Mouse (Mus musculus) naive thymus-derived CD4-positive, alpha-beta T cell, adult 2 months (primary cell): Measurements from ENCODE around the gene Exosc10.

Experiments
- DNase-seq: peaks from one replicate; pipeline ENCODE4 v3.0.0-alpha.2; 2011; ENCODE audit warnings: low read depth

Exosc10 gene

DNA sequence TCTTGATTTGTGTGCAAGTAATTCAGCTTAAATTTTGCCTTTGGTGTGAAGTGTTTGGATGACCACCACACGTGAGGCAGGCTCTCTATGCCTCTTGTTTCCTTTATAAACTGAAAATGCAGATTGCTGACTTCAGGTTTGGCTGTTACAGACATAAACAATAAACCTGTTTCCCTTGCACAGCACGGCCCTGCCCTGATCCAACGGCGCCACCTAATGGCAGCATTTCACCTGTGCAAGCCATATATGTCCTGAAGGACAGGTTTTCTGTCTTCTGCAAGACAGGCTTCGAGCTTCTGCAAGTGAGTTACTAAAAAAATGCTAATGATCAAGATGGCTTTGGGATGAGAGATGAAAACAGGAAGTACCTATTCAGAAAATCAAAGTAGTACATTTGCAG lies 49.5 kb downstream of the Exosc10 start:
- DNase-seq, result peak; percentile 85

DNA sequence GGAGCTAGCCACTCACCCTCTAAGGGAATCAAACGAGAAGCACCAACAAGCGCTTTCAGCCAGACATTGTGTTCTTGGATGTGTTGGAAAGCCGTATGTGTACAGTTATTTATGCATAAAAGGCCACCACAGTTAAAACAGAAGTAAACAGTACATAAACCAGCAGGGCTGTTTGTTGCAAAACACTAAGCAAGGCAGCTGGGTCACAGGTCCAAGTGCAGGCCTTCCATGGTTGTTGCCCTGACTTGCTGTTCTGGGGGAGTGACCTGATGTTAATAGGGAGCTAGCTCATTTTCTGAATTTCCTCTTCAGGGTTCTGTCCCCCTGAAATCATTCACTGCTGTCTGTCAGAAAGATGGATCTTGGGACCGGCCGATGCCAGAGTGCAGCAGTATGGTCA lies 51.6 kb downstream of the Exosc10 start:
- DNase-seq, result no peak

GRCm38 (mm10) chr4:148610631-148611364 lies 52.6 kb downstream of the Exosc10 start:
- DNase-seq, result no peak

DNA sequence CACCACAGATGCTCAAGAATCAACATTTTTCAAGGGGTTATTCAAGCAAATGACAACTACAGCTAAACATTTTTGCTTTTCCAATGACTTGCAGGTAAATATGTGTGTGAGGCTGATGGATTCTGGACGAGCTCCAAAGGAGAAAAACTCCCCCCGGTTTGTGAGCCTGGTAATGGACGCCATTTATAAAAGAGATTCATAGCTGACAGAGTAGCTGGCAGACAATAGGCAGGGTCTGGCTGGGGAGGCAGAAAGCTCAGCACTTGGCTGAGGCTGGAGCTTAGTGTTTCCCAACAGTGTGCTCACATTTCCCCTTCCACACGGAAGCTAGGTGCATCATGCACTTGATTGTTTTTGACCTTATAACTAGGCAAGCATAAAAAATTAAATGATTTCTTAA lies 54.3 kb downstream of the Exosc10 start:
- DNase-seq, result no peak

GRCm38 (mm10) chr4:148613738-148614137 lies 55.5 kb downstream of the Exosc10 start:
- DNase-seq, result no peak

DNA sequence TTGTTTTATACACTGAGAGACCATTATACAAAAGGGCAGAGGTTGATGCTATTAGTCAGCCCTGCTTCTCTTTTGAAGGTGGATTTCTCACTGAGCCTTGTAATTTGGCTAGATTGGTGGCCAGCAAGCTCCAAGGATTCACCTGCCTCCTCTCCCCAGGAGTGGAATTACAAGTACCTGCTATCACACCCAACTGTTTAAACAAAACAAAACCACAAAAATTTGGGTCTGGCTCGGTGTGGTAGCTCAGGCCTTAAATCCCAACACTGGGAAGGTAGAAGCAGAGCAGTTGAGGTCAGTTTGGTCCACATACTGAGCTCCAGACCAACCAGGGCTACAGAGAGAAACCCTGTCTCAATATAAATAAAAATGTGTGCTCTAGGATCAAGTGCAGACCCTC lies 61.6 kb downstream of the Exosc10 start:
- no peak for DNase-seq

- no peak for DNase-seq
Measured at GRCm38 (mm10) chr4:148620718-148621117, 62.5 kb downstream of the Exosc10 start.

- DNase-seq, result no peak
Measured at GRCm38 (mm10) chr4:148622485-148622884, 64.3 kb downstream of the Exosc10 start.

DNA sequence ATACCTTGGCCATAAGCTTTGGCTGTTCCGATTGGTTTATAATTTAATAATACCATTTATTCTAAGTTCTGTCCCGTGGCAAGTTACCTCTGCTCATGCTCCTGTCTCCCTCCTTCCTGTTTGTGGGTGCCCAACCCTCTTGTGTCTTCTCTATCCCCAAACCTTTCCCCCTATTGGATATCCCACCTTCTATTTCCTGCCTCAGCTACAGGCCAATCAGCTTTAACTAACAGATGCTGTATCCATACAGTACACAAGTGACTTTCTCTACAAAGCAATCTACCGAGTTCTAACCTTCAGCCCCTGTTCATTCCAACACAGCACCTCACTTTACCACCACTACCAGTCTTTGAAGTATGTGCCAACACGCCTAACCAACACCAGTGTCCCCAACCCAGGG lies 65.4 kb downstream of the Exosc10 start:
- DNase-seq, result no peak

GRCm38 (mm10) chr4:148625010-148625409 lies 66.8 kb downstream of the Exosc10 start:
- no peak for DNase-seq

- DNase-seq, result peak; percentile 79
Measured at GRCm38 (mm10) chr4:148625756-148626622, 67.8 kb downstream of the Exosc10 start.

GRCm38 (mm10) chr4:148626623-148627185 lies 68.5 kb downstream of the Exosc10 start, which contains the start of gene Tardbp:
Tardbp (minus strand) TSS chr4:148627019.
- DNase-seq, result peak; percentile 98

GRCm38 (mm10) chr4:148627246-148627645 lies 69.0 kb downstream of the Exosc10 start:
- DNase-seq, result no peak
